In the genomic region with DNA sequence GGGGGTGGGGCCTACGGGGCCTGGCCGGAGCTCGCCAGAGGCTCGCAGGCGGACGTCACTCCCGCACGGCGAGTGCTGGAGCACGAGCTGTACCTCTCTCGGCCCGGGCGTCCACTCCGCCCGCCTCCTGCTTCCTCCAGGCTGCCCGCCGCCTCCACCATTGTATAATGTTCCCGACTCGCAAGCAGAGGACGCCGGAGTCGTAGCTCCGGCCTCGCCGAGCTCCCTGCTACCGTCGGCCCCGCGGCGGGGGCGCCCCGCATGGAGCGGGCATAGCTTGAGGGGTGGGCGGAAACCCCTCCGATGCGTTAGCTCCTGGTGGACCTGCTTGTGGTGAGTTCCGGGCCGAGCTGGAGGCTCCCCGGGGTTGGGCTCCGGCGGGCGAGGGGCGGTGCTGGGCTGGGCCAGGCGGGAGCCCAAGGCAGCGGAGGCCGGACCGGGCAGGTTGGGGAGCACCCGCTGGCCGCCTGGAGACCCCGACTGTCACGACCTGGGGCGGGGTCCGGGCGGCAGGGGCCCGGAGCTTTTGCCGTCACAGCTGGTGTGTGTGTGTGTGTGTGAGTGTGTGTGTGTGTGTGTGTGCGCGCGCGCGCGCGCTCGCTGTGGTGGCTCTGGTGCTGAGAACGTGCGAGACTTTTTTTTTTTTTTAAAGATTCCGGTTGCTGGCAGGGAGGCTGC, we compare ENCODE assay signal across 8 mouse cellular contexts.
A peak's percentile ranks its signal among the peaks of the same experiment; 100 is the strongest.
DNase-seq lines count a peak whose midpoint lies in the region; TF ChIP-seq lines count a peak whose summit lies in the region.

No protein-coding gene starts in this region.

- peaks cover 10% of the 10 kb centered on the region; the same call in 1 of the 2 replicates for H3K4me1 ChIP-seq in lung, adult 2 months (ENCODE audit: control insufficient read depth, insufficient read depth, low read length)

- H3K36me3 ChIP-seq in macrophage (ENCODE audit: inconsistent target): no peaks in the 10 kb centered on the region

- TF ChIP-seq CTCF in lung, adult 2 months (IDR thresholded peaks at IDR 0.05; ENCODE audit: insufficient read depth, low read length): no peak

- peak; percentile 90 for DNase-seq in lung, adult 2 months
- no peak for DNase-seq in lung, adult 18-20 months
- peak; percentile 40 for DNase-seq in c-Kit-positive CD71-negative TER-119-negative erythroid progenitor cells, embryonic 14.5 days (ENCODE audit: low read depth)
- peak; percentile 82 for DNase-seq in gastrocnemius, postnatal 25 days
- peak; percentile 87 for DNase-seq in kidney, postnatal 10 days
- DNase-seq in right cerebral cortex, adult 2 months (ENCODE audit: low spot score in 2 of 2): peak; percentile 55 to 71
- peak; percentile 41 for DNase-seq in urinary bladder, postnatal 10 days (ENCODE audit: low spot score)

- under 1% methylated on average over 66 of the region's 67 CpGs for WGBS in lung, adult 2 months
- WGBS in macrophage (ENCODE audit: missing documents): under 1% methylated on average over 57 of the region's 67 CpGs

- TF ChIP-seq POLR2A in lung, adult 2 months (IDR thresholded peaks at IDR 0.05; ENCODE audit: borderline replicate concordance, extremely low read depth, low read depth, low read length): peak; percentile 90

- H3K79me2 ChIP-seq in macrophage (ENCODE audit: inconsistent target): peaks cover 45% of the 10 kb centered on the region

- peak overlapping the region; percentile 52 for H3K27ac ChIP-seq in macrophage

- peak overlapping the region; percentile 70 for H3K4me3 ChIP-seq in lung, adult 2 months (replicated peaks; ENCODE audit: extremely low read depth, low read depth, low read length)
- peak overlapping the region; percentile 61 for H3K4me3 ChIP-seq in macrophage (ENCODE audit: inconsistent target)

Comparison
In these comparisons a context has a peak if more than half of its experiments do, and no peak if none do; other contexts are left out.
1. DNase-seq: peak in lung, adult 2 months (single experiment), c-Kit-positive CD71-negative TER-119-negative erythroid progenitor cells, embryonic 14.5 days (single experiment), gastrocnemius, postnatal 25 days (single experiment), kidney, postnatal 10 days (single experiment), right cerebral cortex, adult 2 months (2 of 2) and urinary bladder, postnatal 10 days (single experiment); none in lung, adult 18-20 months (0 of 2).